Mouse (Mus musculus): ENCODE measurements around the gene Rasgef1b. TPM values are rescaled to one million over a fixed set of nuclear protein-coding genes. Genes with fewer than 3 reads are reported as not detected.

Gene Rasgef1b
- polyA plus RNA-seq, 1 experiment from 2014 or later: 33.9 TPM

GRCm38 (mm10) chr5:99447481-99447880 is 281.4 kb downstream of the Rasgef1b start:
- Histone ChIP-seq H3K4me1 (ENCODE audit: insufficient read depth, low read depth, low read length) (peaks cover 5% of the 10 kb centered on the region; the same call in 1 of the 2 replicates), H3K4me2 (replicated peaks; ENCODE audit: low read depth, low read length) (no peak overlapping the region; the same call in 1 of the 2 replicates), H3K9ac (replicated peaks; ENCODE audit: low read depth) (no peak overlapping the region), H3K27ac (ENCODE audit: low read length) (no peak overlapping the region), H3K9me3 (ENCODE audit: low read length) (no peaks in the 10 kb centered on the region), H3K4me3 (ENCODE audit: low read depth, low read length) (no peak overlapping the region), H3K36me3 (ENCODE audit: insufficient read depth, low read length) (no peaks in the 10 kb centered on the region), H3K27me3 (replicated peaks; ENCODE audit: insufficient read depth, low read length) (no peaks in the 10 kb centered on the region)
- ATAC-seq (peak; percentile 81), DNase-seq (ENCODE audit: low spot score) (peak; percentile 79)
- TF ChIP-seq EP300 (IDR thresholded peaks at IDR 0.05) (0 out of 2 replicates have a peak, but pooled peaks have one; percentile 51), CTCF (IDR thresholded peaks at IDR 0.05) (no peak)
- 69% methylated on average over 6 of the region's 6 CpGs for WGBS

- no peak for DNase-seq (ENCODE audit: low spot score)
- ATAC-seq: no peak
- Histone ChIP-seq H3K27ac (ENCODE audit: low read length) (no peak overlapping the region), H3K9me3 (ENCODE audit: low read length) (no peaks in the 10 kb centered on the region), H3K4me2 (replicated peaks; ENCODE audit: low read depth, low read length) (no peak overlapping the region), H3K36me3 (ENCODE audit: insufficient read depth, low read length) (no peaks in the 10 kb centered on the region), H3K9ac (replicated peaks; ENCODE audit: low read depth) (no peak overlapping the region), H3K27me3 (replicated peaks; ENCODE audit: insufficient read depth, low read length) (no peaks in the 10 kb centered on the region), H3K4me3 (ENCODE audit: low read depth, low read length) (no peak overlapping the region), H3K4me1 (ENCODE audit: insufficient read depth, low read depth, low read length) (no peaks in the 10 kb centered on the region)
- TF ChIP-seq CTCF (IDR thresholded peaks at IDR 0.05) (no peak), EP300 (IDR thresholded peaks at IDR 0.05) (no peak)
- WGBS: 71% methylated on average over 5 of the region's 5 CpGs
Measured at GRCm38 (mm10) chr5:99445242-99445641, 283.6 kb downstream of the Rasgef1b start.

GRCm38 (mm10) chr5:99444777-99445176 is 284.1 kb downstream of the Rasgef1b start:
- Histone ChIP-seq H3K9ac (replicated peaks; ENCODE audit: low read depth) (no peak overlapping the region), H3K4me1 (ENCODE audit: insufficient read depth, low read depth, low read length) (no peaks in the 10 kb centered on the region), H3K4me2 (replicated peaks; ENCODE audit: low read depth, low read length) (no peak overlapping the region), H3K36me3 (ENCODE audit: insufficient read depth, low read length) (no peaks in the 10 kb centered on the region), H3K27ac (ENCODE audit: low read length) (no peak overlapping the region), H3K9me3 (ENCODE audit: low read length) (no peaks in the 10 kb centered on the region), H3K4me3 (ENCODE audit: low read depth, low read length) (no peak overlapping the region), H3K27me3 (replicated peaks; ENCODE audit: insufficient read depth, low read length) (no peaks in the 10 kb centered on the region)
- ATAC-seq (no peak), DNase-seq (ENCODE audit: low spot score) (no peak)
- WGBS: 71% methylated on average over 7 of the region's 7 CpGs
- no peak for TF ChIP-seq CTCF (IDR thresholded peaks at IDR 0.05)
- no peak for TF ChIP-seq EP300 (IDR thresholded peaks at IDR 0.05)

GRCm38 (mm10) chr5:99440109-99440508 is 288.8 kb downstream of the Rasgef1b start:
- Histone ChIP-seq H3K9ac (replicated peaks; ENCODE audit: low read depth) (no peak overlapping the region), H3K4me2 (replicated peaks; ENCODE audit: low read depth, low read length) (no peak overlapping the region), H3K27ac (ENCODE audit: low read length) (no peak overlapping the region), H3K9me3 (ENCODE audit: low read length) (no peaks in the 10 kb centered on the region), H3K36me3 (ENCODE audit: insufficient read depth, low read length) (no peaks in the 10 kb centered on the region), H3K27me3 (replicated peaks; ENCODE audit: insufficient read depth, low read length) (no peaks in the 10 kb centered on the region), H3K4me1 (ENCODE audit: insufficient read depth, low read depth, low read length) (no peaks in the 10 kb centered on the region), H3K4me3 (ENCODE audit: low read depth, low read length) (no peak overlapping the region)
- 69% methylated on average over 6 of the region's 6 CpGs for WGBS
- TF ChIP-seq EP300 (IDR thresholded peaks at IDR 0.05): no peak
- TF ChIP-seq CTCF (IDR thresholded peaks at IDR 0.05): no peak
- DNase-seq (ENCODE audit: low spot score): peak; percentile 34
- ATAC-seq: no peak

GRCm38 (mm10) chr5:99438526-99438925 is 290.3 kb downstream of the Rasgef1b start:
- no peak overlapping the region for H3K9ac ChIP-seq (replicated peaks; ENCODE audit: low read depth)
- peak; percentile 19 for DNase-seq (ENCODE audit: low spot score)
- H3K27me3 ChIP-seq (replicated peaks; ENCODE audit: insufficient read depth, low read length): no peaks in the 10 kb centered on the region
- TF ChIP-seq EP300 (IDR thresholded peaks at IDR 0.05) (no peak), CTCF (IDR thresholded peaks at IDR 0.05) (no peak)
- H3K4me2 ChIP-seq (replicated peaks; ENCODE audit: low read depth, low read length): no peak overlapping the region
- no peaks in the 10 kb centered on the region for H3K36me3 ChIP-seq (ENCODE audit: insufficient read depth, low read length)
- ATAC-seq: no peak
- 65% methylated on average over 1 of the region's 1 CpGs for WGBS
- no peak overlapping the region for H3K27ac ChIP-seq (ENCODE audit: low read length)
- H3K9me3 ChIP-seq (ENCODE audit: low read length): no peaks in the 10 kb centered on the region
- H3K4me3 ChIP-seq (ENCODE audit: low read depth, low read length): no peak overlapping the region
- no peaks in the 10 kb centered on the region for H3K4me1 ChIP-seq (ENCODE audit: insufficient read depth, low read depth, low read length)

GRCm38 (mm10) chr5:99434226-99434625 is 294.6 kb downstream of the Rasgef1b start:
- H3K4me2 ChIP-seq (replicated peaks; ENCODE audit: low read depth, low read length): no peak overlapping the region
- H3K4me3 ChIP-seq (ENCODE audit: low read depth, low read length): no peak overlapping the region
- no peak overlapping the region for H3K9ac ChIP-seq (replicated peaks; ENCODE audit: low read depth)
- no peaks in the 10 kb centered on the region for H3K4me1 ChIP-seq (ENCODE audit: insufficient read depth, low read depth, low read length)
- no peaks in the 10 kb centered on the region for H3K36me3 ChIP-seq (ENCODE audit: insufficient read depth, low read length)
- TF ChIP-seq CTCF (IDR thresholded peaks at IDR 0.05) (no peak), EP300 (IDR thresholded peaks at IDR 0.05) (no peak)
- WGBS: 81% methylated on average over 4 of the region's 4 CpGs
- no peak overlapping the region for H3K27ac ChIP-seq (ENCODE audit: low read length)
- DNase-seq (ENCODE audit: low spot score) (no peak), ATAC-seq (no peak)
- H3K9me3 ChIP-seq (ENCODE audit: low read length): no peaks in the 10 kb centered on the region
- H3K27me3 ChIP-seq (replicated peaks; ENCODE audit: insufficient read depth, low read length): no peaks in the 10 kb centered on the region

- H3K36me3 ChIP-seq (ENCODE audit: insufficient read depth, low read length): no peaks in the 10 kb centered on the region
- no peak for TF ChIP-seq EP300 (IDR thresholded peaks at IDR 0.05)
- TF ChIP-seq CTCF (IDR thresholded peaks at IDR 0.05): no peak
- ATAC-seq: no peak
- DNase-seq (ENCODE audit: low spot score): no peak
- WGBS: 84% methylated on average over 8 of the region's 8 CpGs
- H3K27me3 ChIP-seq (replicated peaks; ENCODE audit: insufficient read depth, low read length): no peaks in the 10 kb centered on the region
- no peaks in the 10 kb centered on the region for H3K9me3 ChIP-seq (ENCODE audit: low read length)
- H3K4me1 ChIP-seq (ENCODE audit: insufficient read depth, low read depth, low read length): no peaks in the 10 kb centered on the region
- no peak overlapping the region for H3K4me2 ChIP-seq (replicated peaks; ENCODE audit: low read depth, low read length)
- no peak overlapping the region for H3K9ac ChIP-seq (replicated peaks; ENCODE audit: low read depth)
- H3K27ac ChIP-seq (ENCODE audit: low read length): no peak overlapping the region
- H3K4me3 ChIP-seq (ENCODE audit: low read depth, low read length): no peak overlapping the region
Measured at GRCm38 (mm10) chr5:99432471-99432870, 296.4 kb downstream of the Rasgef1b start.

All from lung, postnatal 0 days (tissue).